Mouse (Mus musculus) C2C12 (cell line): Measurements from ENCODE around the gene Gpx4. TPM values are rescaled to one million over a fixed set of nuclear protein-coding genes. Genes with fewer than 3 reads are reported as not detected.

Experiments used
- H3K27me3 ChIP-seq: one replicate; pipeline ENCODE4 v1.6.1; 2011; ENCODE audit not compliant: control insufficient read depth, insufficient read depth, insufficient read length
- H3K36me3 ChIP-seq: one replicate; pipeline ENCODE4 v1.6.1; 2011; ENCODE audit not compliant: control insufficient read depth, insufficient read depth
- H3K4me3 ChIP-seq: one replicate; pipeline ENCODE4 v1.5.1; 2011; ENCODE audit warnings: mild to moderate bottlenecking, control low read depth; ENCODE audit not compliant: poor library complexity, insufficient read depth, severe bottlenecking
- H3K79me2 ChIP-seq: one replicate; pipeline ENCODE4 v1.6.1; 2011; ENCODE audit not compliant: control insufficient read depth, insufficient read depth
- H3K79me3 ChIP-seq: one replicate; pipeline ENCODE4 v1.6.1; 2011; ENCODE audit warnings: low read depth, control low read depth
- H3ac ChIP-seq: one replicate; pipeline ENCODE3; 2011; ENCODE audit warnings: low read depth; ENCODE audit not compliant: control insufficient read depth, insufficient read length
- CEBPB ChIP-seq: IDR thresholded peaks from one replicate; pipeline ENCODE4 v1.6.1; 2011; ENCODE audit warnings: low read depth, mild to moderate bottlenecking, control low read depth, moderate library complexity
- CTCF ChIP-seq: IDR thresholded peaks from one replicate; pipeline ENCODE4 v1.5.1; 2011; ENCODE audit not compliant: control insufficient read depth, insufficient read depth, insufficient read length
- FOSL1 ChIP-seq: IDR thresholded peaks from one replicate; pipeline ENCODE4 v1.8.0; 2011; ENCODE audit warnings: mild to moderate bottlenecking, low read length; ENCODE audit not compliant: poor library complexity, insufficient read depth, severe bottlenecking
- MAX ChIP-seq: IDR thresholded peaks from one replicate; pipeline ENCODE4 v1.6.1; 2011; ENCODE audit warnings: mild to moderate bottlenecking, control low read depth
- MYOD1 ChIP-seq: IDR thresholded peaks from one replicate; pipeline ENCODE4 v1.6.1; 2011; ENCODE audit warnings: low read depth; ENCODE audit not compliant: control insufficient read depth, insufficient read length
- MYOG ChIP-seq: IDR thresholded peaks from one replicate; pipeline ENCODE4 v1.6.1; 2011; ENCODE audit not compliant: control insufficient read depth, insufficient read length; ENCODE audit errors: extremely low read depth
- USF1 ChIP-seq: IDR thresholded peaks from one replicate; pipeline ENCODE4 v1.6.1; 2011; ENCODE audit warnings: low read depth, mild to moderate bottlenecking, control low read depth, moderate library complexity
- polyA plus RNA-seq: library from polyadenylated mRNA; unstranded; fragments of >200 nt; fragmentation: generic; extraction: Trizol; gene quantifications from one replicate; pipeline ENCODE4 v1.2.1, GENCODE M21; 2012; ENCODE audit warnings: missing spikeins

The Gpx4 gene
- polyA plus RNA-seq, 1 experiment = 964 TPM

GRCm38 (mm10) chr10:80004233-80004705, 42.7 kb upstream of the Gpx4 start:
- Histone ChIP-seq H3K79me2 (no peaks in the 10 kb centered on the region), H3K27me3 (no peaks in the 10 kb centered on the region), H3K79me3 (no peaks in the 10 kb centered on the region), H3K36me3 (peaks cover 10% of the 10 kb centered on the region), H3K4me3 (no peak overlapping the region), H3ac (no peak overlapping the region)
- no peak for TF ChIP-seq MAX
- no peak for TF ChIP-seq MYOD1
- no peak for TF ChIP-seq CEBPB
- TF ChIP-seq FOSL1 = no peak
- no peak for TF ChIP-seq CTCF
- TF ChIP-seq USF1 = no peak
- TF ChIP-seq MYOG = no peak

- no peaks in the 10 kb centered on the region for H3K27me3 ChIP-seq
- no peaks in the 10 kb centered on the region for H3K79me2 ChIP-seq
- peaks cover 32% of the 10 kb centered on the region for H3K36me3 ChIP-seq
- no peaks in the 10 kb centered on the region for H3K79me3 ChIP-seq
- H3K4me3 ChIP-seq = no peak overlapping the region
- TF ChIP-seq USF1 = no peak
- no peak overlapping the region for H3ac ChIP-seq
These were observed 35.2 kb upstream of the Gpx4 start for GRCm38 (mm10) chr10:80011740-80012139.

- H3K36me3 ChIP-seq = peaks cover 32% of the 10 kb centered on the region
- no peaks in the 10 kb centered on the region for H3K79me2 ChIP-seq
- H3K27me3 ChIP-seq = no peaks in the 10 kb centered on the region
- H3ac ChIP-seq = no peak overlapping the region
- no peak overlapping the region for H3K4me3 ChIP-seq
- no peak for TF ChIP-seq CEBPB
- TF ChIP-seq FOSL1 = no peak
- TF ChIP-seq MYOD1 = no peak
- TF ChIP-seq MAX = no peak
- no peak for TF ChIP-seq USF1
- no peak for TF ChIP-seq MYOG
- no peak for TF ChIP-seq CTCF
- H3K79me3 ChIP-seq = no peaks in the 10 kb centered on the region
These were observed 33.4 kb upstream of the Gpx4 start for GRCm38 (mm10) chr10:80013609-80014008.

- no peak for TF ChIP-seq MYOG
- peak; percentile 91 for TF ChIP-seq CTCF
- Histone ChIP-seq H3ac (no peak overlapping the region), H3K79me3 (no peaks in the 10 kb centered on the region), H3K27me3 (no peaks in the 10 kb centered on the region), H3K79me2 (no peaks in the 10 kb centered on the region), H3K36me3 (peaks cover 30% of the 10 kb centered on the region), H3K4me3 (no peak overlapping the region)
These were observed 32.3 kb upstream of the Gpx4 start for GRCm38 (mm10) chr10:80014484-80015290.

- Histone ChIP-seq H3K36me3 (peaks cover 23% of the 10 kb centered on the region), H3K79me3 (no peaks in the 10 kb centered on the region), H3K27me3 (no peaks in the 10 kb centered on the region), H3K79me2 (no peaks in the 10 kb centered on the region), H3ac (no peak overlapping the region), H3K4me3 (no peak overlapping the region)
- TF ChIP-seq CEBPB (no peak), MAX (no peak), MYOD1 (no peak), USF1 (no peak), CTCF (no peak), FOSL1 (no peak), MYOG (no peak)
These were observed 31.4 kb upstream of the Gpx4 start for GRCm38 (mm10) chr10:80015583-80015982.

- peaks cover 19% of the 10 kb centered on the region for H3K36me3 ChIP-seq
- no peaks in the 10 kb centered on the region for H3K27me3 ChIP-seq
- H3K79me3 ChIP-seq = no peaks in the 10 kb centered on the region
- no peak within 1 kb of the TSS for H3ac ChIP-seq
- no peaks in the 10 kb centered on the region for H3K79me2 ChIP-seq
- no peak within 1 kb of the TSS for H3K4me3 ChIP-seq
- TF ChIP-seq MAX (no peak), MYOD1 (no peak), CTCF (no peak), USF1 (no peak)
These were observed 30.5 kb upstream of the Gpx4 start, which contains the start of gene Arhgap45 for GRCm38 (mm10) chr10:80016511-80016910. Arhgap45 (plus strand) TSS chr10:80016653.
